Mouse (Mus musculus) heart, postnatal 10 days (tissue): ENCODE data around the gene Mlxip. TPM values are rescaled to one million over a fixed set of nuclear protein-coding genes. Genes with fewer than 3 reads are reported as not detected.
A peak's percentile ranks its signal among the peaks of the same experiment; 100 is the strongest.

Source experiments
- DNase-seq, 2 experiments: peaks; one replicate each; pipeline ENCODE4 v3.0.0; 2021
- intact Hi-C: fragments of 180-260 bp; cut with DNase I; formaldehyde crosslinking; loops from one replicate; pipeline ENCODE4 v1.15.1; 2025
- total RNA-seq, 2 experiments: library from RNA; stranded (reverse); gene quantifications; 2 replicates each; pipeline ENCODE4 v1.2.3; 2021

Gene Mlxip
- 10 to 100 TPM; 24.7 to 26.3 TPM for total RNA-seq

DNA sequence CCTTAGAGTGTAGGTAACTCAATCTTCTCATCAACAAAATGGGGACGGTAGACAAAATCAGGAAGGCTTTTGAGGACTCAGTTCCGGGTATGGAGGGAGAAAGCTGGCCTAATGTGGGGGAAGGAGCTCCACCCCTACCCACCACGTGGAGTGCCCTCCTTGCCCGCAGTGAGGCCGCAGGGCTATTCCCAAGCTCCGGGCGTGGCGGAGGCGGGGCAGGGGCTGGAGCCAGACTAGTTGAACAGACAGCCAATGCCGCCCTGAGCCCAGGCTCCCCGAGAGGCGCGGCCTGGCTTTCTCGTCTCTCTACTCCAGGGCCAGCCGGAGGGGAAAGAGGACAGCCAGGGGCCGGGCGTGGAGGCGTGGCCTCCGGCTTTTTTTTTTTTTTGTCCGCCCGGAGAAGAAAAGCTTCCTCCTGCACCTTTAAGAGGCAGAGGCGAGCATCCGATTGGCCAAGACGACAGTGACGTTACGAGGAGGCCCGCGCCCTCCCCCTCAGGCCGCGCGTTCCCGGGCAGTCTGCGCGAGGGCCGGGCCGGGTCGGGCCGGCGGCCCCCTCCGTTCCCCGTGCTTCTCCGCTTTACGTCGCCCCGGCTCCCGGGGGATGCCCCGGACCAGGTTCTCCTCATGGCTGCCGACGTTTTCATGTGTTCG is at the start of gene Mlxip:
TSS of gene Mlxip (plus strand) at position 496 of the 654 bp plus-strand sequence.
- peak; percentile 96 for DNase-seq
- intact Hi-C loops = no loop called here

- DNase-seq = peak; percentile 74 to 77
- intact Hi-C loops = loop anchor here (5.0 kb wide), 1 partner anchor 48 kb away; no protein-coding TSS in a partner anchor
These were observed 49.4 kb upstream of the Mlxip start for GRCm38 (mm10) chr5:123344963-123345852.

DNA sequence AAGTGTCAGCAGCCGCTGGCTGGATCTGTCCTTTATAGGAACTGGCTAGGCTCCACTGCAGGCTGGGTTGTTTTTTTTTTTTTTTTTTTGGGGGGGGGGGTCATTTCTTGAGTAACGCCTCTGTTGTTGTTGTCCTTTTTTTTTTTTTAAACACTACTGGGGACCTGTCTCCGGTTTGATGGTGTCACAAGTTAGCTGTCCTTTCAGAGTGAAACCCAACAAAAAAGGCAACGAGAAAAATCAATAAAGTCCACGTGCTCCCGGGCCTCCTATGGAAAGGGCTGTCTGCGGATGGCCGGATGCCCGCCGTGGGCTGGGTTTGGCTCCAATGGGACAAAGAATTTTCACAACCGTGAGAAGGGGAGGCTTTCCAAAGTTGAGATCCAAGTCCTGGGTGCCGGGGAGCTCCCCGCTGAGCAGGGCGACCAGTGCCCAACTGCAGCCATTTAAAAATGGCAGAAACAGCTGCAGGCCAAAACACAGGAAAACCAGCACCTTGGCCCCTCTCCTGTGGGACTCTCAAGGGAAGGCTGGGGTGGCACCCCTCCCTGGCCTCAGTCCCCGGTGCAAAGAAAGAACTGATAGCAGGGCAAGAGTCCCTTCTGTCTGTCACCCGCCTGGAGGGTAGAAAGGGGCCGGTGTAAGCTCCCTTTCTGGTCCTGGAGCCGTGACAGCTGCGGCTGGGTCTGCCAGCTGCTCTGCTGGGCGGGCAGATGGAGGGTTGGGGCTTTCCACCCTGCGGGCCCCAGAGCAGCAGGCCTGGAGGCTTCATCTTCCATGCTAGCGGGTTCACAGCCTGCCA is 48.5 kb upstream of the Mlxip start:
- intact Hi-C loops = loop anchor here (2.0 kb wide), 1 partner anchor 17 kb away; no protein-coding TSS in a partner anchor
- DNase-seq = peak; percentile 87 to 89

DNA sequence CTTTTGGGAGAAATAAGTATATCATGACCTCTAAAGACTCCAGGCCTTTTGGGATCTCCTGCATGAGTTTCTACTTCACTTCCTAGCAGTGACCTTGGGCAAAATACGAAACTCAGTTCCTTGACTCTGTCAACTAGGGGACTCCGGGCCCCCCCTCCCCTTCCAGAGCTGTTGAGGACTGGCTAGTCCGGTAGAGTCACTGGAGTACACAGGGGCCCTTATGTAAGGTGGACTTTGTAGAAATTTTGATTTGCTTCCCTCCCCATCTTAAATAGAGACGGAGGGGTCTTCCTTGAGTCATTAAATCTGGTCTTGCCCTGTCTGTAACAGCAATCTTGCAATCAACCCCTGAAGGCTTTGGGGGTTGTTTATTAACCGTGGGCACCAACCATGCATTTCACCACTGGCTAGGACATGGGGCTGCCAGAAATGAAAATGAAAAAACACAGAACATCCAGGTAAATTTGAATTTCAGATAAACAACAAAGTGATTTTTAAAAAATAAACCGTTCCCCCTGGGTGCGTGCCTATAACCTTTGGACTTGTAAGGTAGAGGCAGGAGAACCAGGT is 47.8 kb upstream of the Mlxip start:
- intact Hi-C loops = loop anchor here (2.0 kb wide), 1 partner anchor 16 kb away; no protein-coding TSS in a partner anchor

GRCm38 (mm10) chr5:123347985-123348384 is 46.6 kb upstream of the Mlxip start:
- intact Hi-C loops = loop anchor here (2.0 kb wide), 1 partner anchor 15 kb away; no protein-coding TSS in a partner anchor
- no peak for DNase-seq

More for the DNA sequence above, 47.8 kb upstream of the Mlxip start:
- DNase-seq = no peak

- intact Hi-C loops = no loop called here
- DNase-seq = peak; percentile 66 to 73
These were observed 44.2 kb upstream of the Mlxip start for GRCm38 (mm10) chr5:123350386-123350785.

DNA sequence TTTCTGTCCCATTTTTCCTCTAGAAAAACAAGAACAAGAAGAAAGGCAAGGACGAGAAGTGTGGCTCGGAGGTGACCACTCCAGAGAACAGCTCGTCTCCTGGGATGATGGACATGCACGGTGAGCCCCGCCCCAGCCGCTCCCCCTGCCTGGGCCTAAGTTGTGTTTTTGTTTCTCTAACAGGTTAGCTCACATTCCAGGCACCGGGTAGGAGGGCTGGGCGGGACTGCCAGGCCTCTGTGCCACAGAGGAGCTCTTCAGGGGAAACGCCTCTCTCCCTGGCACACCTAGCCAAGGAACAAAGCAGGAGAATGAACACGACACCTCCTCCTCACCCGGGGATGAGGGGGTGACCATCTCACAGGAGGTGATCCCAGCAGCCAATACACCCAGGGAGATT is 38.7 kb upstream of the Mlxip start:
- no peak for DNase-seq
- intact Hi-C loops = no loop called here

DNA sequence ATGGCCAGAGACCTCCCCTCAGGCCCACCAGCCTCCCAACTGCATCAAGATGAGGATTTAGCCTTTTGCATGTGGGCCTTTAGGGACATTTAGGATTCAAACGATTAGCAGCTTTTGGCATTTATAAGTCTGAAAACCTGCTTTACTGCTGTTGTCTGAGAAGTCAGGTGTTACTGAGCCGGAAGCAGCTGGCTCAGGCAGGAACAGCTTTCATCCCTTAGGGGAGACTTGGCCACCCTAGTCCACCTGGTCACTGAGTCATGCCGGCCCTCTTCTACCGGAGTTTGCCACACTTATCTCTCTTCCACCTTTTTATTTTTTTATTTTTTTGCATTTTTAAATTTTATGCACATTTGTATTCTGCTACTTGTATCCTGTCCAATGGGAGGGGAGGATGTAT is 37.3 kb upstream of the Mlxip start:
- no peak for DNase-seq
- intact Hi-C loops = no loop called here

DNA sequence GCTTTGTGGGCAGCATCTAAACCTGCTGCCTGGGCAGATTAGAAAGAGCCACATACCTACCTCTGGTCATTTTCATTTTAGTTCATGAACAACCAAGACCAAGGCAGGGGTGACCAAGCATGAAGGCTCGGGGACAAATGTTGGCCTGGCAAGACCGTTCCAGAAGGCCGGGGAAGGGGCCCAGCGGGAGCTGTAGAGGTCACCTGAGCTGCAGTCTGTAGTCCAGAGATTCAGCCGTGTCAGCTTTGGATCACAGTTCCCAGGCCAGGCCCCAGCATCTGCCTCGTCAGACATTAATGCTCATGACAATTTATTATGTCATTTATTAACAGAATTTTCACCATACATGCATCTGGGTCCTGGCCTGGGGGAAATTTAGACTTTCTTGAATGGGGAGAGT is 35.2 kb upstream of the Mlxip start:
- intact Hi-C loops = no loop called here
- no peak for DNase-seq

DNA sequence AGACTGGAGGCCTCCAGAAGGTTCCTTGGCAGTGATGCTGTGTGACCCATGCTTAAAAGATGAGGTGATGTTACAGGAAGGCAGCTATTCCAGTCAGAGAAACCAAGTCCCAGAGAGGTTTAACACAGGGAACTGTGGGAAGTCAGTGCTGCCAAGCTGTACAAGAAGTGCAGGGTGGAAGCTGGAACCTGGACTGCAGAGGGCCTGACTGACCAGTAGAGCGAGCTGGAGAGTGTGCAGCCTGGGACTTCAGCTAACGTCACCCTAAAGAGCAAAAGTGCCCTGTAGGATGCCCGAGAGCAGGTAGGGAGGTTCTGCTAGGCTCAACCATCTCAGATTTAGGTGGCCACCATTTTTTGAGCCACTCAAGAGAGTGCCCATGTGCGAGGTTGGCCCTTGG is 31.7 kb upstream of the Mlxip start:
- DNase-seq = no peak
- intact Hi-C loops = loop anchor here (2.0 kb wide), 1 partner anchor 16 kb away; no protein-coding TSS in a partner anchor

DNA sequence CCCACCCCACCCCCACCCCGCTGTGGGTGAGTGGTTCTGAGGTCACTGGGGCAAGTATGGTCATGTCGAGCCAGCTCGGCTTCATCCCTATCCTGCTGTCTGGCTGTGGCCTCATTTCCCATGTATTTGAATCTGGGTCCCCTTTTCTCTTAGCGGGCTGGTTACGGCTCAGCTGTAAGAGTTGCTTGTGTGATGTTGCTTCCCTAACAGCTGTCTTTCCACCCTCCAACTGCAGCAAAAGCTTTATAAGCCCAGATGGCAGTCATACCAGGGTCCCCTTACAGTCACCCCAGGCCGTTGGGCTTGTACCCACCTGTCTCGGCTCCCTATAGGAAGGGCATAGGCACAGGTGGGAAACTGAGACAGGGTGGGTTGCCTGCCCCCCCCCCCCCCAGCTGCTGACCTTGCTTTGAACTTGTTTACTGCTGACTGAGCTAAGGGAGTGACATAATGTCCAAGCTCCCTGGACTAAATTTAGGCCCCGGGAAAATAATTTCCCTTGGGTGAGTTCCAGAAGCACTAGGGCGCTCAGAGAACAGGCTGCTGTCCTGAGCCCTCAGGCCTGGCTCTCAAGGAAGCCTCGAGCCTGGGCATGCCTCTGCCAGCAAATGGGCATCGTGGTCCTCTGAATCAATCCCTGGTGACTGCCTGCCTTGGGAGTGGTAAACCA is 30.2 kb upstream of the Mlxip start:
- DNase-seq = peak; percentile 84 to 88
- intact Hi-C loops = no loop called here

GRCm38 (mm10) chr5:123368869-123369488 is 25.6 kb upstream of the Mlxip start:
- intact Hi-C loops = loop anchor here (5.0 kb wide), 2 partner anchors 82 to 117 kb away; partner anchors contain the start of gene Wdr66
- DNase-seq = peak; percentile 46 to 62

- intact Hi-C loops = loop anchor here (10.0 kb wide), 1 partner anchor 245 kb away; no protein-coding TSS in a partner anchor
- DNase-seq = no peak
These were observed 24.5 kb upstream of the Mlxip start for GRCm38 (mm10) chr5:123370049-123370448.

DNA sequence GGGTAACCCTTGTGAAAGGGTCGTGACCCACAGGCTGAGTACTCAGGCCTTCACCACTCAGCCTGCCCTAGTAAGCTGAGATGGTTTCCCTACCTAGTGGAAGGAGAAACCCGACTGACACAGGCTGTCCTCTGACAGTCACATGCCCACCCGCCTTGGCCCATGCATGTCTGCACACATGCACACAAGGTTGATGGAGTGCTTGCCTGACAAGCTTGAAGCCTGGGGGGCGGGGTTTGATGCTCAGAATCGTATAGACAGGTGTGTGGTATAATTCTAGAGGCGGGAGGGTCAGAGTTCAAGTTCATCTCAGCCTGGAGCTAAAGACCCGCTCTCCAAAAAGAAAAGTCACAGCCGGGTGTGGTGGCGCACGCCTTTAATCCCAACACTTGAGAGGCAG is 19.3 kb upstream of the Mlxip start:
- no peak for DNase-seq
- intact Hi-C loops = loop anchor here (5.0 to 10.0 kb wide), 2 partner anchors 122 to 240 kb away; no protein-coding TSS in a partner anchor

- DNase-seq = no peak
- intact Hi-C loops = loop anchor here (5.0 to 10.0 kb wide), 2 partner anchors 121 to 239 kb away; no protein-coding TSS in a partner anchor
These were observed 18.7 kb upstream of the Mlxip start for GRCm38 (mm10) chr5:123375793-123376452.

DNA sequence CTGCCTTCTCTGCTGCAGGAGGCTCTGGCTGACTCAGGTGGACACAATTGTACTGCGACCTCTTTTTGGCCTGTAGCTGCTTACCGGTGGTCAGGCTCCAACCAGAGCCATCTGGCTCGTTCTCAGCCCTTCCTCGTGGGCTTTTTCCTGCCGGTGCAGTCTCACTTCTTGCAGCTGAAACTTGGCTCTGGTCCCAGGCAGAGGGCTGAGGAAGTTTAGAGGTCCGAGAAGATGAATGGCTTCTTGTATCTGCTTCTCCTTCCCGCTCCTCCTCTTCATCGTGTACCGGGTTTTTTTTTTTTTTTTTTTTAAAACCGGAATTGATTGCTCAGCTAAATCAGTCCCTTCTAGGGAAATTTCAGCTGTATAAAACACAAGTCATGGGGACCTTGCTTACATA is 18.0 kb upstream of the Mlxip start:
- DNase-seq = peak; percentile 78 to 82
- intact Hi-C loops = loop anchor here (5.0 to 10.0 kb wide), 2 partner anchors 121 to 238 kb away; no protein-coding TSS in a partner anchor

GRCm38 (mm10) chr5:123377120-123377955 is 17.3 kb upstream of the Mlxip start:
- intact Hi-C loops = loop anchor here (1.0 to 10.0 kb wide), 4 partner anchors 55 to 237 kb away; no protein-coding TSS in a partner anchor
- peak; percentile 83 to 92 for DNase-seq
